Mouse (Mus musculus): Measurements from ENCODE around the gene Nfatc2. TPM values are rescaled to one million over a fixed set of nuclear protein-coding genes. Genes with fewer than 3 reads are reported as not detected.

Gene Nfatc2
- total and polyA plus RNA-seq, 3 experiments, result not detected

DNA sequence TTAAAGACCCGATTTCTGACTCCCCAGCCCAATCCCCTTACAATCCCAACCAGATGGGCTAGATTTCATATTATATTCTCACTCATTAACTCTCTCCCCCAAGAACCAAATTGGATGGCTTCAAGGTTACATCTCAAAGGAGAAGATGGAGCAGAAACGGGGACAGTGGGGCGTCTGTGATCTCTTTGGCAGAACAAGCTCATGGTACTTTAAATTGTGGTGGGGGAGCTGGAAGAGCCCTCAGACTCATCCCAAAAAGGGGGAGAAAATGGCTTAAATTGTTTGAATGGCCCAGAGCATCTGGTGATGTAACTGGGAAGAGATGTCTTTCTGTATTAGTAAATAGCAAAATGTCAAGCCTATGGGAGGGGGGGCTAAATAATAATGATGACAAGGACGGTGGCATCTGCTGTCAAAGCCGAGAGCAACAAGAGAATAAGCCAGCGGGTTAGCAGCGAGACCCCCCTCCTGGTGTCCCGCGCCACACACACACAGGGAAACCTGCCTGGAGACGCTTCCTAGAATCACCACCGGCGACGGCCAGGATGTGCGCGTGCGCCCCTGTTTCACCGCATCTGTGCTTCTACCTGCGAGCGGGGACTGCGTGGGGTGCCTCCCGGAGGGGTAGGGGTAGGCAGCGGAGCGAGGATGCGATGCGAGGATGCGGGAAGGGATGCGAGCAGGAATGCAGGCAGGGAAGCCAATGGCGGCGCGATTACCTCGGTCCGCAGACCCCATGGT, 537 bp downstream of the Nfatc2 start:
- Histone ChIP-seq H3K4me1 (ENCODE audit: control insufficient read depth in 1 of 2, insufficient read depth in 2 of 2, low read length in 2 of 2) (no peaks in the 10 kb centered on the region), H3K27ac (ENCODE audit: control insufficient read depth, low read depth, low read length) (no peak overlapping the region), H3K79me2 (ENCODE audit: control insufficient read depth, insufficient read depth, low read length, poor library complexity) (no peaks in the 10 kb centered on the region), H3K36me3 (ENCODE audit: control insufficient read depth in 1 of 2, insufficient read depth in 2 of 2, low read length in 2 of 2) (no peaks in the 10 kb centered on the region), H3K9ac (ENCODE audit: control insufficient read depth, low read depth, low read length, poor library complexity, severe bottlenecking) (no peak overlapping the region), H3K9me3 (replicated peaks; ENCODE audit: insufficient read depth, low read length) (no peaks in the 10 kb centered on the region), H3K4me3 (ENCODE audit: control insufficient read depth in 1 of 2, insufficient read depth in 1 of 2, low read depth in 2 of 2, low read length in 2 of 2) (no peak overlapping the region), H3K27me3 (ENCODE audit: control insufficient read depth in 1 of 2, insufficient read depth in 2 of 2, low read length in 2 of 2) (no peaks in the 10 kb centered on the region)
- DNase-seq (ENCODE audit: low read depth, low spot score), result no peak
- TF ChIP-seq TCF12 (IDR thresholded peaks at IDR 0.05; ENCODE audit: low read depth, low read length) (no peak), GATA1 (IDR thresholded peaks at IDR 0.05; ENCODE audit: low read depth, low read length) (no peak), MAX (IDR thresholded peaks at IDR 0.05; ENCODE audit: low read length) (no peak), UBTF (IDR thresholded peaks at IDR 0.05; ENCODE audit: borderline replicate concordance, insufficient read depth, low read depth, low read length) (no peak), GABPA (IDR thresholded peaks at IDR 0.05; ENCODE audit: low read depth, low read length) (no peak), ZNF384 (IDR thresholded peaks at IDR 0.05; ENCODE audit: low read depth, low read length) (no peak), TAL1 (IDR thresholded peaks at IDR 0.05; ENCODE audit: low read length) (no peak), MAZ (IDR thresholded peaks at IDR 0.05; ENCODE audit: low read depth, low read length) (no peak), RAD21 (IDR thresholded peaks at IDR 0.05; ENCODE audit: low read depth, low read length) (no peak), USF1 (IDR thresholded peaks at IDR 0.05; ENCODE audit: low read depth, low read length) (no peak), TBP (IDR thresholded peaks at IDR 0.05; ENCODE audit: low read depth, low read length) (no peak), CHD2 (IDR thresholded peaks at IDR 0.05; ENCODE audit: low read length) (no peak)

DNA sequence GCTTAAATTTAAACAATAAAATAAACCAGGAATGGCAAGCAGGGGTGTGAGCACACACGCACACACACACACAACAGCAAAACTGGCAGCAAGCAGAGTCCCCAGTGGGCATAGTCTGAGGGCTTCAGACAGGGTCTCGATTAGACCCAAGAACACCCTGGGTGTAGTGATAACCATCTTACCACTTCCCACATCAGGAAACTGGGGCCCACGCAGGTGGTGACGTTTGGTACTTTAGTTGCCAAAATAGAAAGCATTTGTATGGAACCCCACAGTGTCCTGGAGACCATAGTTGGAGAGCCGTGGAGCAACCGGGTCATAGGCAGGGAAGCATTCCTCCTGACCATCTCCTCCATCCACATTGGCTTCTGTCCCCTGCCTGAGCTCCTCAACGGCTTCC, 5.8 kb downstream of the Nfatc2 start:
- Histone ChIP-seq H3K4me3 (ENCODE audit: control insufficient read depth in 1 of 2, insufficient read depth in 1 of 2, low read depth in 2 of 2, low read length in 2 of 2) (no peak overlapping the region), H3K4me1 (ENCODE audit: control insufficient read depth in 1 of 2, insufficient read depth in 2 of 2, low read length in 2 of 2) (no peaks in the 10 kb centered on the region), H3K9ac (ENCODE audit: control insufficient read depth, low read depth, low read length, poor library complexity, severe bottlenecking) (no peak overlapping the region), H3K79me2 (ENCODE audit: control insufficient read depth, insufficient read depth, low read length, poor library complexity) (no peaks in the 10 kb centered on the region), H3K9me3 (replicated peaks; ENCODE audit: insufficient read depth, low read length) (no peaks in the 10 kb centered on the region), H3K27ac (ENCODE audit: control insufficient read depth, low read depth, low read length) (no peak overlapping the region), H3K27me3 (ENCODE audit: control insufficient read depth in 1 of 2, insufficient read depth in 2 of 2, low read length in 2 of 2) (no peaks in the 10 kb centered on the region), H3K36me3 (ENCODE audit: control insufficient read depth in 1 of 2, insufficient read depth in 2 of 2, low read length in 2 of 2) (no peaks in the 10 kb centered on the region)
- no peak for DNase-seq (ENCODE audit: low read depth, low spot score)
- TF ChIP-seq POLR2A (IDR thresholded peaks at IDR 0.05; ENCODE audit: control insufficient read depth in 1 of 2, insufficient read depth in 1 of 2, low read depth in 1 of 2, low read length in 2 of 2, poor library complexity in 1 of 2) (no peak), CHD2 (IDR thresholded peaks at IDR 0.05; ENCODE audit: low read length) (no peak), GATA1 (IDR thresholded peaks at IDR 0.05; ENCODE audit: low read depth, low read length) (no peak)

DNA sequence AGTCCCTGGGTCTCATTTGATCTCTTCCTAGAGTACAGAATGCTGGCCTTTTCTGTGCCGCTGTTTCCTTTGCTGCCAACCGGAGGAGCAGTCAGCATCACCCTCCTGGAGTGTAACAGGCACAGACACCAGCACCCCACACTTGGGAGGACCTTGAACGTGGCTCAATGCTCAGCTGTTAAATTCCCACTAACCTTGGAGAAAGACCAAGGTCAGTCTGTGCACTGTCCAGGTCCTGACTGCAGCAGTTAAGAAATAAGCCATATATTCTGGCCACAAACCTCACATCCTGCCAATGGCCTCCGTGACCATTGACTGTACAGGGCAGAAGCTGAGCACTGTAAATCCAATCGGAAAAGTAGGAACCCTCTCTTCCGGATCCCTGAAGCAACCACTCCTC, 7.8 kb downstream of the Nfatc2 start:
- H3K9ac ChIP-seq (ENCODE audit: control insufficient read depth, low read depth, low read length, poor library complexity, severe bottlenecking), result no peak overlapping the region
- H3K27ac ChIP-seq (ENCODE audit: control insufficient read depth, low read depth, low read length), result no peak overlapping the region
- no peaks in the 10 kb centered on the region for H3K9me3 ChIP-seq (replicated peaks; ENCODE audit: insufficient read depth, low read length)
- H3K4me3 ChIP-seq (ENCODE audit: control insufficient read depth in 1 of 2, insufficient read depth in 1 of 2, low read depth in 2 of 2, low read length in 2 of 2), result no peak overlapping the region
- no peaks in the 10 kb centered on the region for H3K36me3 ChIP-seq (ENCODE audit: control insufficient read depth in 1 of 2, insufficient read depth in 2 of 2, low read length in 2 of 2)
- H3K4me1 ChIP-seq (ENCODE audit: control insufficient read depth in 1 of 2, insufficient read depth in 2 of 2, low read length in 2 of 2), result no peaks in the 10 kb centered on the region
- no peaks in the 10 kb centered on the region for H3K27me3 ChIP-seq (ENCODE audit: control insufficient read depth in 1 of 2, insufficient read depth in 2 of 2, low read length in 2 of 2)
- no peak for DNase-seq (ENCODE audit: low read depth, low spot score)
- no peak for TF ChIP-seq MYC (IDR thresholded peaks at IDR 0.05; ENCODE audit: low read depth, low read length)
- no peak for TF ChIP-seq ETS1 (IDR thresholded peaks at IDR 0.05; ENCODE audit: low read depth, low read length)
- TF ChIP-seq JUND (IDR thresholded peaks at IDR 0.05; ENCODE audit: low read depth, low read length), result no peak
- no peak for TF ChIP-seq MAZ (IDR thresholded peaks at IDR 0.05; ENCODE audit: low read depth, low read length)
- TF ChIP-seq TAL1 (IDR thresholded peaks at IDR 0.05; ENCODE audit: low read length), result no peak
- TF ChIP-seq POLR2A (IDR thresholded peaks at IDR 0.05; ENCODE audit: control insufficient read depth in 1 of 2, insufficient read depth in 1 of 2, low read depth in 1 of 2, low read length in 2 of 2, poor library complexity in 1 of 2), result no peak
- no peak for TF ChIP-seq KAT2A (conservative IDR thresholded peaks at IDR 0.05; ENCODE audit: low read depth, low read length)
- TF ChIP-seq ZKSCAN1 (IDR thresholded peaks at IDR 0.05; ENCODE audit: low read depth, low read length), result no peak
- no peak for TF ChIP-seq USF1 (IDR thresholded peaks at IDR 0.05; ENCODE audit: low read depth, low read length)
- no peak for TF ChIP-seq MAX (IDR thresholded peaks at IDR 0.05; ENCODE audit: low read length)
- no peak for TF ChIP-seq NELFE (IDR thresholded peaks at IDR 0.05; ENCODE audit: low read depth, low read length)
- no peak for TF ChIP-seq MYB (IDR thresholded peaks at IDR 0.05; ENCODE audit: low read depth, low read length)
- no peak for TF ChIP-seq RAD21 (IDR thresholded peaks at IDR 0.05; ENCODE audit: low read depth, low read length)
- TF ChIP-seq SIN3A (IDR thresholded peaks at IDR 0.05; ENCODE audit: low read length), result no peak
- TF ChIP-seq ZC3H11A (IDR thresholded peaks at IDR 0.05; ENCODE audit: low read depth, low read length), result no peak
- no peak for TF ChIP-seq GATA1 (IDR thresholded peaks at IDR 0.05; ENCODE audit: low read depth, low read length)
- no peaks in the 10 kb centered on the region for H3K79me2 ChIP-seq (ENCODE audit: control insufficient read depth, insufficient read depth, low read length, poor library complexity)

All from MEL (cell line).